Mouse (Mus musculus) bone marrow macrophage, adult 2 months (primary cell): ENCODE measurements around the gene Sestd1. TPM values are rescaled to one million over a fixed set of nuclear protein-coding genes. Genes with fewer than 3 reads are reported as not detected.

ENCODE experiments used
- H3K27ac ChIP-seq: 2 replicates; pipeline ENCODE4 v1.5.1; 2012; ENCODE audit warnings: low read depth, low read length; ENCODE audit not compliant: insufficient read depth
- H3K4me1 ChIP-seq: 2 replicates; pipeline ENCODE4 v1.6.1; 2012; ENCODE audit warnings: low read length; ENCODE audit not compliant: control insufficient read depth, insufficient read depth
- H3K4me3 ChIP-seq: 2 replicates; pipeline ENCODE4 v1.5.1; 2012; ENCODE audit warnings: mild to moderate bottlenecking, low read length, moderate library complexity; ENCODE audit not compliant: insufficient read depth
- CTCF ChIP-seq: IDR thresholded peaks from 2 replicates; pipeline ENCODE4 v1.5.1; 2012; ENCODE audit warnings: low read depth, mild to moderate bottlenecking, low read length, moderate library complexity
- POLR2A ChIP-seq: IDR thresholded peaks from 2 replicates; pipeline ENCODE4 v1.6.1; 2012; ENCODE audit warnings: mild to moderate bottlenecking, low read depth, low read length, borderline replicate concordance
- polyA plus RNA-seq: library from polyadenylated mRNA; stranded (reverse); fragments of >200 nt; gene quantifications from 2 replicates; pipeline ENCODE4 v1.2.4, GENCODE M21; 2012; ENCODE audit not compliant: missing spikeins, insufficient read depth, insufficient read length

The Sestd1 gene
- polyA plus RNA-seq, 1 experiment = 42.1 TPM

DNA sequence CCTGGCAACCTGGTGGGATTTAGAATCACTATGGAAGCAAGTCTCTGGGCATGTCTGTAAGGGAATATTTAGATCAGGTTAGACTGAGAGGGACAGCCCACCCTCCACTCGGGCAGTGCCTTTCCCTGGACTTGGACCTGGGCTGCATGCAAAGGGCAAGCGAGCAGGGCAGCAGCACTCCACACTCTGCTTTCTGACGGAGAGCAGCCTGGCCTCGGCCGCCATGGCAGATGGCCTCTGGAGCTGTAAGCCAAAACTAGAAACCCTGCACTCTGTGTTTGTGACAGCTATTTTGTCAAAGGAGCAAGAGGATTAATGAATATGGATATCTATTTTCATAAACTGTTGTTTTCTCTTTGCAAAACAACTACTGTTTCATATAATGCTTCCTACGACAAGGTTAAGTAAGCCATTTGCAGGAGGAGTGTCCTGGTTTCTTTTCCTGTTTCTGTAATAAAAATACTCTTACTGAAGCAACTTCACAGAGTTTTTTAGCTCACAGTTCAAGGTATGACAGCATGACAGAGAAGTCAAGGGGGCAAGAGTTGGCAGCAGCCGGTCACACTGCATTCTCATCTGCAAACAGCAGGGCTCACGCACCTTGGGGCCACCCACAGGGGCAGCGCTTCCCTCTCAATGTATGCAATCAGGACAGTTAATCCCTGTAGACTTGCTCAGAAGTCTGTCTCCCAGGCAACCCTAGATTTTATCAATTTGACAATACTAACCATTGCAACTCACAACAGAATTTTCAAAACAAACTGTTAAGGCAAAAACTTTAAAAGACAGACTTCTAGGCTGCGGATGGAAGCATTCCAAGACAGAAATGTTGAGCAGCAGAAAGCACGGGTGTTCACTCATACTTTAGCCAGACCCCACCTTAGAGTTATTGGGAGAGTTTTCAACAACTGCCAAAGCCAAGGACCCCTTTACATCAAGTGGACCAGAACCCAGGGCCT is 16.6 kb downstream of the Sestd1 start:
- Histone ChIP-seq H3K4me1 (peaks cover 41% of the 10 kb centered on the region), H3K4me3 (no peak overlapping the region), H3K27ac (no peak overlapping the region)
- TF ChIP-seq POLR2A (no peak), CTCF (no peak)

GRCm38 (mm10) chr2:77260134-77260533 is 20.3 kb downstream of the Sestd1 start:
- H3K27ac ChIP-seq = no peak overlapping the region
- peaks cover 15% of the 10 kb centered on the region for H3K4me1 ChIP-seq
- TF ChIP-seq POLR2A (no peak), CTCF (no peak)
- H3K4me3 ChIP-seq = no peak overlapping the region

DNA sequence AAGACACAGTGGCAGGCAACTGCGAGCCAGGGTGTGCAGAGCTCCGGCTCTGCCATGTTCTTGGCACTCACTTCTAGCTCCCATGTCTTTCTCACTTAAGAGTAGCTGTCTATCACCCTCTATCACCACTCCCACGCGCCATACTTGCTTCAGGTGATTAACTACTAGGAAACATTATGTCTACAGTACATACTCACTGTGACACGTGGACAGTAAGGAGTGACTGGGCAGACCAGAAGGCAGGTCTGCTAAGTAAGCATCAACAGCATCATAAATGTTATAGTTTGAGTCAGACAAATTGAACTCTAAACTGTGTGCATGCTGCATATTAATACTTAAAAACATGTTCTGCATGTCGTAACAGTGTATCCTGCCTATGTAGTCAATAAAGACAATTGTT is 27.2 kb downstream of the Sestd1 start:
- Histone ChIP-seq H3K27ac (no peak overlapping the region), H3K4me1 (0 out of 2 replicates have a peak, but pooled peaks cover 2% of the 10 kb centered on the region), H3K4me3 (no peak overlapping the region)
- TF ChIP-seq POLR2A (no peak), CTCF (no peak)

DNA sequence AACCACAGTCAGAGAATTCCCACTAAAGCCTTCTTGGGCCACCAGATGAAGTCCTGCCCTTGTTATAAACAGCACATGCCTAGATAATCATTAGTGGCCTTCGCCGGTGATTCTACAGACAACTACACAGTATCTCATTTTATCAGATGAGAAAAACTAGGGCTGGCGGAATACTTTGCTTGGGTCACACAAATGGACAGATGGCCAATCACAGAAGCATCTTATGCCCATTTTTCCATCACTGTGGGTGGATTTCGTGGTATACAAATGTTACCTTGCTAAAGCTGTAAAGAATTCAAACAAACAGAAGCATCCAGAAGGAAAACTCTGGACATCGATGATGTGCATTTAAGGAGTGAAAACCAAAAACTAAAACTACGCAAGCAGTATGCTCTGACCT is 28.7 kb downstream of the Sestd1 start:
- no peak for TF ChIP-seq CTCF
- no peak for TF ChIP-seq POLR2A
- Histone ChIP-seq H3K4me1 (0 out of 2 replicates have a peak, but pooled peaks cover 2% of the 10 kb centered on the region), H3K4me3 (no peak overlapping the region), H3K27ac (no peak overlapping the region)

DNA sequence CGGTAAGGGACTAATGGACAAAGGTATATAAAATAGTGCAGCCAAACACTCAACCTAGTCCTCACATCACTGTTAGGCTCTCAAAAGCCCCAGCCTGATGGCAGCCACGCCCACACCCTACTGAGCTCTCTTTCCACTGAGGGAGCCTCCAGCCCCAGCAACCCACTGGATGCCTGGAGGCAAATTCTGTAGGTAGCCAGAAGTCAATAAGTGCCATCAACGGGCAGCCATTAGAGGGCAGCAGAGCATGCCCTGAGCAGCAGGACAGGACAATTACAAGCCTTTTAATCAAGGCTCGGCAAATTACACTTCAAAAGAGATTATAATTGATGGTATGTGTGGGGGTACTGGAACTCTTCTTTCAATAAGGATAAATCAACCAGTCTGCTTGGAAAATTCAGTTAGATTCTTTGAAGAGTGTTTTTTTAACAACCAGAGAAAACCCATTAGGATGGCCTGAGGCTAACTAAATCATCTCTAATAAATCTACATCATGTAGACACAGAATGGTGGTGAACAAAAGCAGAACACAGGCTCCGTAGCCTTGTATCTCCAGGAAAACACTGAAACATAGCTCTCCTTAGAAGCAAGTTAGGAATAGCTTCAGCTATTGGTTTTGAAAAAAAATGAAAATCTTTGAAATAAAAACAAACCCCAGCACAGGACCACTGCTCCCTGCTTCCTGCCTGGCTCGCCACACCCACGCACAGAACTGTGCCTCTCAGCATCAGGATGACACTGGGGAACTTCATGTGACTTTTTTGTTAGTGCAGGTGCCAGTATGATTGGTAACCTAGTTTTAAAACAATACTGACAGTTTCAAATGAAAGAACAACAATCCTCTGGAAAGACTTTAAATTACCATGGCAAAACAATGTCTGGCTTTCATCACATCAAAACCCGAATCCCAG is 30.4 kb downstream of the Sestd1 start:
- H3K27ac ChIP-seq = no peak overlapping the region
- H3K4me1 ChIP-seq = 0 out of 2 replicates have a peak, but pooled peaks cover 2% of the 10 kb centered on the region
- no peak for TF ChIP-seq POLR2A
- TF ChIP-seq CTCF = peak; percentile 92
- no peak overlapping the region for H3K4me3 ChIP-seq

DNA sequence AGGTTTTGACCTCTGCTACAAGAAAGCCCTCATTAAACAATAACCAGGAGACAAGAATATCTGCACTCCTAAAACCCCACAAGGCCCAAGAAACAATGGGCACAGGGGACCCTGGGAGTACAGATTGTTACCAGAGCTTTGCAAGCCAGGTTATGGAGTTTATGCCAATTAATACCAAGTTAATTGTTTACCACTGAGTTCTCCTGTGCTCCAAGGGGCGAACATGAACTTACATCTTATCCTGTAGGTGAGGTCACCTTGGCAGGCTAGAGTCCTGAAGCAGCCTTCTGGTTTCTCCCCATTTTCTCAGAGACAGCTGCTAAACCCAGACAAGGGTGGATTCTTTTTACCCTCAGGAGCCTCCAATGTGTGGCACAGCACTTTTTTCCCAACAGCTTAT is 32.0 kb downstream of the Sestd1 start:
- Histone ChIP-seq H3K4me3 (no peak overlapping the region), H3K27ac (no peak overlapping the region), H3K4me1 (no peaks in the 10 kb centered on the region)
- TF ChIP-seq POLR2A = no peak
- TF ChIP-seq CTCF = no peak

GRCm38 (mm10) chr2:77247200-77247830 is 33.1 kb downstream of the Sestd1 start:
- no peaks in the 10 kb centered on the region for H3K4me1 ChIP-seq
- no peak overlapping the region for H3K27ac ChIP-seq
- no peak for TF ChIP-seq CTCF
- TF ChIP-seq POLR2A = no peak
- no peak overlapping the region for H3K4me3 ChIP-seq

- H3K27ac ChIP-seq = no peak overlapping the region
These were observed 34.6 kb downstream of the Sestd1 start for GRCm38 (mm10) chr2:77245806-77246205.

DNA sequence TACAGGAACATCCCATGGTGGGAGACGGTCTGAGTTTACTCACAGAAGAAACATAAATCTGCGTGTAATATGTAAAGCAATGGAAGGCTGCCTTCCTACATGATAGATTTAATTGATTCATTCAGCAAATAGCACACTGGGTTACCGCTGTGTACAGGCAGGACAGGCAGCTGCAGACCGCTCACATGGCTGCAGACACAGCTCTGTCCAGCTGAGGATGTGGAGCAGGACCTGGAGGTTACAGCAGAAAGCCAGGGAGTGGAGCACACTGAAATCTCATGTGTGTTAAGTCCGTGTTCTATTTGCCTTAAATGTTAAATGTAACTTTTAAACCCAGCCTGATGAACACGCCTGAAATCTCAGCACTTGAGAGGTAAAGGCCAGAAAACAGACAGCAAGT is 38.1 kb downstream of the Sestd1 start:
- H3K4me1 ChIP-seq = peaks cover 16% of the 10 kb centered on the region
- TF ChIP-seq CTCF (no peak), POLR2A (no peak)
- H3K27ac ChIP-seq = no peak overlapping the region
- H3K4me3 ChIP-seq = no peak overlapping the region

More at GRCm38 (mm10) chr2:77245806-77246205, 34.6 kb downstream of the Sestd1 start:
- Histone ChIP-seq H3K4me1 (no peaks in the 10 kb centered on the region), H3K4me3 (no peak overlapping the region)
- TF ChIP-seq CTCF (no peak), POLR2A (no peak)
